Mouse (Mus musculus) heart, adult 18-20 months (tissue): Measurements from ENCODE around the gene Rpl34. TPM values are rescaled to one million over a fixed set of nuclear protein-coding genes. Genes with fewer than 3 reads are reported as not detected.
A peak's percentile ranks its signal among the peaks of the same experiment; 100 is the strongest.

Source experiments
- DNase-seq, 2 experiments: peaks; one replicate each; pipeline ENCODE4 v3.0.0; 2021 to 2022; ENCODE audit warnings: mixed read lengths in 1 of 2
- total RNA-seq, 2 experiments: library from RNA; stranded (reverse); gene quantifications; 2 replicates each; pipeline ENCODE4 v1.2.3; 2021

The Rpl34 gene
- total RNA-seq, 2 experiments from 2014 or later = 324 to 396 TPM

DNA sequence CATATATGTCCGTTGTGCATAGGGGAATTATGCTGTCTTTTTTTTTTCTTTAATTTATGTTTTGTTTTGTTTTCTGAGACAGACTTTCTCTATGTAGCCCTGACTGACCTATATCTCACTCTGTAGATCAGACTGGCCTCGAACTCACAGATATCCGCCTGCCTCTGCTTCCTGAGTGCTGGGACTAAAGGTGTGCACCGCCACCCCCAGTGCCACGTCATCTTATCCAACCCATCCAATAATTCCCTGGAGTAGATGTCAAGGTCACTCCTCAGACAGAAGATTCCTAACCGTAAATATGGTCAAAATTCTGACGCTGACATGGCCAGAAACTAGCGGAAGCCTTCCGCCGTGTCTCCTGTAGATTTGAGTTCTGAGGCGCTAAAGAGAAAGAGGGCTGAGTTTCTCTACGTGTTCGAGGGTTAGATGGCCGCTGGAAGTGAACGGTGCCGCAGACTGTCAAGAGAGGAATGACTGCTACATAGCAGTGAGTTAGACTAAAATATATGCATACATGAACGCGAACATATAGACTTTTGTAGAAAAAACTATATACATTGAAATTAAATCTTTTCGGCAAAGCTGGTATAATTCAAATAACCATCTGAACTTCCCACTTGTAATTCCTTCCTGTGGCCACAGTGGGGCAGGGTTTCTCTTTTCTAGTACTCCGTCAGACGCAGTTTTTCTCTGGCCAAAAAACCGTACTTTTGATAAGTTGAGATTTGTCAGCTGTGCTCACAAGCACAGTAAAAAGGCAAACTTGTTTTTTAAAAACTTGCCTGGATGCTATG lies 15.2 kb downstream of the Rpl34 start:
- DNase-seq = peak; percentile 82 to 91

- no peak for DNase-seq
Measured at GRCm38 (mm10) chr3:130712891-130713290, 17.3 kb downstream of the Rpl34 start.

DNA sequence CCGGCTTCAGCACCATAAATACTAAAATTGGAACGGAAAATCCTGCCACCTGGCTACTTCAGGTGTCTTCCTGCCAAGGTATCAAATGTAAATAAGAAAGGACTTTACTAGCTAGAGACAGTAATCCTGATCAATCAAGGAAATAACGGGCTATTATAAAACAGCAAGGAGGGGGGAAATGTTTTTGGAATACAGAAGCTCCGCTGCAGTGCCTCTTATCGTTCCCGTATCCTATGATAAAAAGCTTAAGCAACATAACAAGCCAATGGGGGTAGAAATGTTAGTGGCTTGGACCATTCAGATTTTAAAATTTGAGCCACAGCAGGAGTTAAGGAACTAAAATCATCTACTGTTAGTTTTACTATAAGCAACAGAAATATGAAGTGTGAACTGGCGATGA lies 20.1 kb downstream of the Rpl34 start:
- no peak for DNase-seq

DNA sequence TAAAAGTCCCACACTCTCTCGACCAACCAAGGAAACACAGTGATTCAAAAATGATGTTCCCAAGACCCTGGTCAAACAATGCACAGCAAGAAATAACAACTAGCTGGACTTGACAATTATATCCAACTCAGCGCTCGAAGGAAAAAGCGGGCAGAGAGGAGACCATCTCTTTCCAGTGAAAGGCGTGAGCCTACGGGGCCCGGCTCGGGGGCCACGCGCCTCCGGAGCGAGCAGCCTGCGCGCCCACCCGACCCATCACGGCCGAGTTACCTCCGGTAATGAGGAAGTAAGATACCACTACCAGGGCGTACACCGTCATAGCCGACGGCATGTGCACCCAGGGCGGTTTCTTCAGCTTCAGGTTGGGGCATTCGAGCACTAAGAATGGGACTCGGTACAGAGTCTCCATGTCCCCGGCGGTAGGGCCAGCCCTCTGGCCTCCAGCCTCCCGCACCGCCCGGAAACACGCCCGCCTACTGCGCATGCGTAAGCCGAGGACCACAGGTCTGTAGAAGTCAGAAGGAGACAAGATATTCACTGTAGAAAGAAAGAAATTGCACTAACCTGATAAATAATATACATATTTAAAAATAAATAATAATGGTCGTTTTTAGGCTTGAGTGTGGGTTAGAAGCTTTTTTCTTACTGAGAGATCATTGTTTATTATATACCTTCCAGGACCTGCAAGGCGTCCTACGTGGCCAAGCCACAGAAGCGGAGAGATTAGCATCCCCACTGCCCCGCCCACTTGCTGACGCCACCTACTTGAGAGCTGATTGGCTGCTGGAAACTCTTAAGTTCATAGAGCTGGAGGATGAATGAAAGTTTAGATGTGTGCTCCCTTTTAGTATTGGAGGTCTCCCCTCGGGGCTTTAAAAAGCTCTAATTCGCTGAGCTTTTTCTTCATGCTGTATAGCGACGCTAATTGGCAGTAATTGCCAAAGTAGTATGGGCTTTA lies 21.0 kb downstream of the Rpl34 start, which contains the start of gene Ostc:
Gene Ostc, minus strand, starts transcription at position 478 of the 958 bp plus-strand sequence.
- peak; percentile 97 to 98 for DNase-seq

DNA sequence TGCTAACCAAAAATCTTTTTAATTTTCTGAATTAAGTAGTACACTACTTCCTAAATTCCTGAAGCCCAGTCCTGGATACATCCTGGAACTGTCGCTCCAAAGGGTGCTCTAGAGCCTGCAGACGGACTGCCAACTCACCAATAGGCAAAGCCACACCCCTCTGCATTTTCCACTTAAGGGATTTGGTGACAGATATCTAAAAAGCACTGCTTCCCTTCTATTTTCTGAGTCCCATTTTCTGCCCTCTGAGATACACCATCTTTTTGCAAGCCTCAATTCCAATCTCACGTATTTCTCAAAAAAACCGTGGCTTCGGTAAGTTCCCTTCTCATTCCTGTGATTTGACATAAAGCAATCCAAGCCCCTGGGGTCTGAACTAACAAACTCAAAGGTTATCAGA lies 21.7 kb downstream of the Rpl34 start:
- peak in 1 of 2 experiments; percentile 29 for DNase-seq

DNA sequence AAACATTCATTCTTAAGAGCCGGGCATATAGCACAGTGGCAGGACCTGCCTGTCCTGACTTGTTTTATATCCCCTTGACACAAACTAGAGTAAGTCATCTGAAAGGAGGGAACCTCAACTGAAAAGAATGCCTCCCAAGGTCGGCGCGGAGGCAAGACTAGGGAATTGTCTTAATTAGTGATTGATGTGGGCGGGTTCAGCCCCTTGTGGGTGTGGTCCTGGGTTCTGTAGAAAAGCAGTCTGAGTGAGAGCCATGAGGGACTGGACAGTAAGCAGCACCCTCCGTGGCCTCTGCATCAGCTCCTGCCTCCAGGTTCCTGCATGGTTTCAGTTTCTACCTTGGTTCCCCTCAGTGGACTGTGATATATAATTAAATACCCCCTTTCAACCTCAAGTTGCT lies 27.9 kb downstream of the Rpl34 start:
- no peak for DNase-seq

GRCm38 (mm10) chr3:130697622-130698021 lies 32.6 kb downstream of the Rpl34 start:
- DNase-seq = no peak

DNA sequence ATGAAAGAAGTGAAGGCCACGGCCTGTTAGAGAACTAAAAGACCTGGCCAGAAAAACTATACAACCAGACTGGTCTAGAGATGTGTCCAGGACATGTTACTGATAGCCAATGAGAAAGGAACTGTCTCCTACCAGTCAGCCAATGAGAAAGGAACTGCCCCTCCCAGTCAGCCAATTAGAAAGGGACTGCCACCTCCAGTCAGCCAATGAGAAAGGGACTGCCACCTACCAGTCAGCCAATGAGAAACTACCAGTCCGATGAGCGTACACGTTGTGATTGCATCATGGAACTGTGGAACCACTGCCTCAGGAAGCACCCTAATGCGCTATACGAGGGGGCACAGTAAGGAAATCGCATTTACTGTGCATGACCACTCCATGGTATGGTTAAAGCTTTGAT lies 35.5 kb downstream of the Rpl34 start:
- no peak for DNase-seq

DNA sequence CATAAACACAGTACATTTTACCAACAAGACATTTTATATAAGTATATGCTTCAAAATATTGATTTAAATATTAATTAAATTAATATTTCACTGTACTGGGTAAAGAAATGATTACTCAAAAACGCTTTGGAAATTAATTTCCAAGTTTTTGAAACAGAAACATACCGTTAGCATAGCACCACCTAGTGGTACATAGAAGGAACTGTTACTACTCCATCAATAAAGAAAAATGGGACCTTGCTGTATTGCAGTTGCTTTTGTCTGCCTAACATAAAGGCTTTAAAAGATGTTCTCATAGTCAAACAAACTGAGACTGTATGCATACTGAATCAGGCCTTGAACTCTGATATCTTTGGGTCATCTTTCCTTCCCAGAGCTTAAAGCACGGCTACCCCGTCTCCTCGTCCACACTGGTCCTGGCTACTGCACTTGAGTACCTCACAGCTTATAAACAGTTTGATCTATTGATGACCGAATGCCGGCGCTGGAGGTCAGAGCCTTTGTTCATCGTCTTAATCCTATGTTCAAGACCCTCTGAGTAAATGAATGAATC lies 36.1 kb downstream of the Rpl34 start:
- DNase-seq = no peak

DNA sequence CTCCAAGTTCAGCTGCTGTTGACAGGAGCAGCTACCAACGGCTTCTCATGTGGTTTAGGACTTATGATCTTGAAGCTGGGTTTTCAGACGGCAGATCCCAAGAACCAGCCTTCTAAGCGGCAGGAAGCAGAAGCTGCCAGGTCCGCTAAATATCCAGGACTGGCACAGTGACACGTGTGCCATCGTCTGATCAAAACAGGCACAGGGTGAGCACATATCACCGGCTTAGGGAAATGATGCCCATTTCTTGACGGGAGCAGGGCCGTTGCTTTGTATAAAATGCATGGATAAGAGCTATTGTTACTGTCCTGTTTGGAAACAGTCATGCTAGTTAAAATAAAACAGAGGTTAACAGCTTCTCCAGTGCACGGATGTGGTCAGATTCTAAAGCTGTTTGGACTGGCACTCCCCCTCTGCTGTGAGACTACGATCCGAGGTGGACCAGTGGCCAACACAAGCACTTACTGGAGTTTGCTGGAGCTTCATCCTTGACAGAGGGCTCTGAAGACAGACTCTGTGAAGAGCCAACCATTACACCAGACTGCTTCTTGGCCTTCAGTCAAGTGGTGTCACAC lies 38.5 kb downstream of the Rpl34 start:
- DNase-seq = peak in 1 of 2 experiments; percentile 9

- DNase-seq = peak; percentile 74 to 80
Measured at GRCm38 (mm10) chr3:130690834-130691595, 39.2 kb downstream of the Rpl34 start.

GRCm38 (mm10) chr3:130689630-130690029 lies 40.6 kb downstream of the Rpl34 start:
- peak; percentile 52 to 86 for DNase-seq

- DNase-seq = no peak
Measured at GRCm38 (mm10) chr3:130687051-130687450, 43.1 kb downstream of the Rpl34 start.

GRCm38 (mm10) chr3:130685014-130685366 lies 45.2 kb downstream of the Rpl34 start:
- DNase-seq = no peak

GRCm38 (mm10) chr3:130684276-130685013 lies 45.8 kb downstream of the Rpl34 start:
- no peak for DNase-seq

DNA sequence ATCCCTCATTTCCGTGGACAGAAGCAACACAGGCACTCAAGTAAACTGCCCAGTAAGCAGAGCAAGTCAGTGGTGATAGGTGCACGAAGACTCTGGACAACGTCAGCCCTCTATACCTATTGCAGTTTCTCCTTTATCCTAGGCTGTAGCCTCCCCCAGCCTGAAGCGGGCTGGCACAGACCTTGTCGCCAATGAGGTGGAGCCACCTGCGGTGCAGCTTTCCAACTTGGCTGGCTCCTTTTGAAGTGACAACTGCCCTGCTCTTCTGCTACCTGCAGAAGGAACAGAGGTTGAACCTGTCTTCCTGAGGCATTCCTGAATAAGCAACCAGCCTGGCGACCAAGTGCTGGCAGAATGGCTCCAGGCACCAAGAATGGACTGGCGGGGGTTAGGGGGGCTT lies 46.4 kb downstream of the Rpl34 start:
- DNase-seq = no peak

DNA sequence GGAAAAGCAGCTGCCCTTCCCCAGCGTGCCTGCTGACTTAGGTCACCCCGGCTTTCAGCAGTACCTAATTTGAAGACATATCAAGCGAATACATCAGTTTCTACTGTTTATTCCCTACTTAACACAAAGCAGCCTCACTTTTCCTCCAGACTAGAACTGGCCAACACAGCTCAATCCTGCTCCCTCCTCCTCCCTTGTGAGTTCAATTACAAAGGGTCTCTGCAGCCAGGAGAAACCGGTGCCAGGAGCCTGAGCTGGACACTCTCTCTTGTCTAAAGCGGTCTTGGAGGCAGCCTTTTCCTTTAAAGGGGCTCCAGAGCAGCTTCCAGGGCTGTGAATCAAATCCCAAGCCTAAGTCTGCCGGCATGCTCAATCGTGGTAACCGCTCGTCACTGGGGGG lies 48.0 kb downstream of the Rpl34 start:
- DNase-seq = no peak

DNA sequence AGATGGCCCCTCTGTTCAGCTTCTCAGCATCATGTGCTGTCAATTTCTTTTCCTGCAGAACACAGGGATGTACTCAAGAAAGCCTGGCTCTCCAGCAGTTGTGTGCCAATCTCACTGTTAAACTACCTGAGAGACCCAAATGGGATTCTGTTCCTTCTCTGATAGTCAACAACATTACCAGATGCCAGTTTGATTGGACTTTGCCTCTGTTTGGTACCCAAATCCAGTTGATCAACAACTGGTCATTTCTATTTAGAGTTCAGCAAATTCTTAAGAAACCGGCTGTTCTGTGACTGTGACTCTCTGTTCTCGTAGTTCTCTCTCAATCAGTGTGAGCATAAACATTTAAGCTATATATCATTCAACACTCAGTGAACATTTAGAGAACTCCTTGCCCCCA lies 49.0 kb downstream of the Rpl34 start:
- no peak for DNase-seq

- no peak for DNase-seq
Measured at GRCm38 (mm10) chr3:130677671-130678460, 52.3 kb downstream of the Rpl34 start.
